Mouse (Mus musculus) 3134 (cell line): ENCODE data around the gene Strc.

Experiments
- DNase-seq: peaks from one replicate; pipeline ENCODE4 v3.0.0-alpha.2; 2011; ENCODE audit warnings: low spot score; ENCODE audit not compliant: insufficient read length; ENCODE audit errors: extremely low read depth

Strc gene

DNA sequence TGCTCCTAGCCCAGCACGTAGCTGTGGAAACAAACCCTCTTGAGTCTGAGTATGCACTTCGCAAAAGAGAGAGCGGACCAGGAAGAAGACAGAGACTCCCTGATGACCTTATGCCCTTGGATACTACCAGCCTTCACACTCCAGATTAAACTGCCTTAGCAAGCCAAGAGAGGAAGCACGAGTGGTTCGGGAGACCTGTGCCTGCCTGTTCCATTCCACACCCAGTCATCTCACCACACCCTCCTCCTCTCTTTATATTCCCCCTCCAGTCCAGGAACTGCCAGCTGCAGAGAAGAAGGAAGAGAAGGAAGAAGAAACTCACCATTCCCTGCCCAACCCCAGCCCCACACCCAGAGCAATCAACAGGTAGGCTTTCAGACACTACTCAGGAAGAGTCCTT, 29.5 kb downstream of the Strc start, which contains the start of gene Ckmt1:
TSS of gene Ckmt1 (plus strand) at position 221 of the 400 bp plus-strand sequence.
- no peak for DNase-seq

DNA sequence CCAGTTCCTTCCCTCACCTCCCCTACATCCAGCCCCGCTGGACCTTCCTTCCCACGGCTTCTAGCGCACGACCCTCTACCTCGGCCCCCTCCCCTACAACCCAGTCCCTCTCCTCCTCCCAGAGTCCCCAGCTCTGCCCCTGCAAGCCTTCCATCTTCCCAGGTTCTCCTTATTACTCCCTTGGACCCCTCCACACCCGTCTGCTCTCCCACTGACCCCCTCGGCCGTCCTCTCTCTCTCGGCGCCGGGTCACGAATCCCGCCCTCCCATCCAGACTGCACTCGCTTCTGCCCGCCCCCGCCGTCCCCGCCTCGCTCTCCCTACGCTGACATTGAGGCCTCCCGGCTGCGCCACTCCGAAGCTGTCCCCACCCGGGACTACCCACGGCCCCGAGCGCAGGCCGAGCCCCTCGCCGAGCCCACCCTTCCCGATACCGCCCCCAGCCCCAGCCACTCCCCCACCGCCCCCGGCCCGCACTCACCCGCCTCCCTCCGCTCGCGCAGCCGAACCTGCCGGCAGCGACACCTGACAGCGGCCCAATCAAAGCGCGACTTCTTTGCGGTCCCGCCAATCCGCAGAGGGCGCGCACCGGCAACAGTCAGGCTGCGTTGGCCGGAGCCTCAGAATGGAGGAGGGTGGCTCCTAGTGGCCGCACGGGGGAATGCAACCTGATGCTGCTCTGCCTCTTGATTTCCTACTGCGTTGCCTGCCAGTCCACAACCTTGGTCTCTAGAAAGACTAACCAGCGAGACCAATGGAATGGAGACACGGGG, 32.0 kb downstream of the Strc start, which contains the start of gene Ppip5k1:
TSS of gene Ppip5k1 (minus strand) at position 577 of the 773 bp plus-strand sequence.
- peak; percentile 92 for DNase-seq

DNA sequence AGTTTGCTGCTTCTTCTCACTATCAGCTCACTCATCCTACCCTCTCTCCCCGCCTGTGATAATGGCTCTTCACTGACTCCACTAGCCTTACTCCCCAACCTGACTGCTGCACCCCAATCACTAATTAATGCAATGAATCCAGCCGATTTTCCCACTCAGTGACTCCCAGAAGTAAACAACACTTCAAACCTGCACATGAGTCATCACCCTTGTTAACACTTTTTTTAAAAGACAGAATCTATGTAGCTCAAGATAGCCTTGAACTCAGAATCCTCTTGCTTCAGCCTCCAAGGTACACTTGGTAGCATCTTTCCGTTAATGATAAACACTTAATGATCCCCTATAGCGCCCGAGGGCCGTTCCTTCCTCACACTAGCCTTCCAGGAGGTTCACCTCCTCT, 32.6 kb downstream of the Strc start:
- no peak for DNase-seq

DNA sequence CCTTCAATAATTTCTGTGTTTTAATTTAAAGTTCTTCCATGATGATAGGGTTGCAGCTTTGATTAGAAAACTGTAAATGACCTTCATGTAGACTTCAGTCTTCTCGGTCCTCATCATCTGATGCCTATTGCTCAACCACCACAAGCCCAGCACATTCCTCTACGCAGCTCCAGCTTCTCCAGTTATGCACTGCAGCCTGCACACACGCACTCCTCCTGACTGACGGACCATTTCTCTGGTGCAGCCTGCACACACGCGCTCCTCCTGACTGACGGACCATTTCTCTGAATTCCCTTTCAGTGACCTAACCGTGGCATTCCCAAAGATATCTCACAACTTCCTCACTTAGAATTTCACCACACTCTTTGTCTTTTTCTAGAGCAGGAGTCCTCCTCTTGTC, 33.8 kb downstream of the Strc start:
- no peak for DNase-seq

DNA sequence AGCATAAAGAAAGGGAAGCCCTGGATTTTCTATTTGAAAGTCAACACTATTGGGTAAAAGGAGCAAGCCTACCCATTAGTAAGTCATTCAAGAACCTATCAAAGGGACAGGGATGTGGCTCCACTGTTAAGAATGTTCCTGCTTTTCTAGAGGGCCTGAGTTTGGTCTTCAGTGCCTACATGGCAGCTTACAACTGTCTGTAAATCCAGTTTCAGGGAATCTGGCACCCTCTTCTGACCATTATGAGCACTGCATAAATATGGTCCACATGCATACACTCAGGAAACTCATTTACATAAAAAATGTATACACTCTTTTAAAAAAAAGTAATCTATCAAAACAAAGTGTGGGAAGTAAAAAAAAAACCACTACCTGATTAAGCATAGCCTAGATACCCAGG, 47.9 kb downstream of the Strc start:
- DNase-seq = no peak

DNA sequence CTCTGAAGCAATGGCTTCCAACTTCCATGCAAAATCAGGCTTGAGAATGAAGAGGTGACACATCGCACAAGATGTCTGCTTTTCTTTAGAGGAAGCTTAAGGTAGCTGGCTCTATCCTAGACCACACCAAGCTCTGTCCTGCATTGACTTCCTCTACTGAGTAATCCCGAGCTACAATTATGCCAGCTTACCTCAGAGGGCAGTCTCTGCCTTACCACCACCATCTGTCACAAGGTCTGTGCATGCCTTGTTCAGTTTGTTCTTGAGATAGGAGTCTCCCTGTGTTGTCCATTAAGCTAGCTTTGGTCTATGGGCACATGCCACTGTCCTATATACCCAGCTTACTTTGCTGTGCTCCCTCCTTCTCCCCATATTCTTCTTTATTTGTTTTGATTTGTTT, 57.5 kb downstream of the Strc start:
- no peak for DNase-seq

DNA sequence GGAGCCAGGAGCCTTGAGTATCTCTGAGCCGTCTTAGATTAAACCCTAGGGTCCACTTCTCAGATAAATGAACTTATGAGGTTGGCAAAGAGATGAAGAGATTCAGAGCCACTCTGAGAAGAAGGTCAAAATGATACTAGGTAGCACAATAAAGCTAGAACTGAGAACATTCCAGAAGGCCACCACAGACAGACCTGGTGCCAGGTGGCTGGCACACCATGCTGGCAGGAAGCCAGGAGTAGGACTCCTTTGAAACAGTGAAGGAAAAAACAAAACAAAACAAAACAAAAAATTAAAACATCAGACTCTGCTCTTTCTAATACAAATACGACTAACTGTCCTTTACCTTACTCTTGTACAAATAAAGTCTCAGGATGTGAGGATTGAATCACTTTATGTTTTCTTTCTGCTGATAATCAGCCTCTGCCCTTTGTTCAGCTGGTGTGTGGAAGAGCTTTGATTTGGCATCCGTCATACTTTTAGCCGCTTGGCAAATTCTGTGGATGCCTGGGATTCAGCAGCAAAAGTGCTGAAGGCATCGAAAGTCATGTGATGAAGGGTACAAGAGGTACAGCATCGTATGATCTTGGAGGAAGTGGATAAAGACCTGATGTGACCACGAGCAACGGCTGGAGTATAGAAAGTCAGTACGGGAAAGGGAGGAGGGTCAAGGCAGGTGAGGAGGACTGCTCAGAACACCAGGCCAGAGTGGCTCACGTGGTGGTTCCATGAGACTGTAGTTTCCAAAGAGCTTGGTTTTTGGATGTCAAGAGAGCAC, 63.1 kb downstream of the Strc start:
- DNase-seq = no peak

DNA sequence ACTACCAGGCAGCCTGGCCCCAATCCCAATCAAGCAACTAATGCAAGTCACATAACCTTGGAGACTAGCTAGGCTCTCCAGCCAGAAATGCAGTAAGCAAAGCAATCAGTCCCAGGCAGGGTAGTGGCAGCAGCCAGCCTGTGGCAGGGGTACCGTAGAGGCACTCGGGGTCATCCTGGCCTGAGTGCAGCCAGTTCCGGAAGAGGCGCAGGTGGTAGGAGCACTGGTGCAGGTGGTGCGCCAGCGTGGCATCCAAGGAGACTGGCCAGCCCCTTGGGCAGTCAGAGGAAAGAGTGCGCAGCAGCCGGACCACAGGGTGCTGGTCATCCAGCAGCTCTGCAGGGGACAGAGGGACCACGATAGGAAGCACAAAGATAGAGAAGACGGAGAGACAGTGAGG, 63.9 kb downstream of the Strc start:
- DNase-seq = no peak

DNA sequence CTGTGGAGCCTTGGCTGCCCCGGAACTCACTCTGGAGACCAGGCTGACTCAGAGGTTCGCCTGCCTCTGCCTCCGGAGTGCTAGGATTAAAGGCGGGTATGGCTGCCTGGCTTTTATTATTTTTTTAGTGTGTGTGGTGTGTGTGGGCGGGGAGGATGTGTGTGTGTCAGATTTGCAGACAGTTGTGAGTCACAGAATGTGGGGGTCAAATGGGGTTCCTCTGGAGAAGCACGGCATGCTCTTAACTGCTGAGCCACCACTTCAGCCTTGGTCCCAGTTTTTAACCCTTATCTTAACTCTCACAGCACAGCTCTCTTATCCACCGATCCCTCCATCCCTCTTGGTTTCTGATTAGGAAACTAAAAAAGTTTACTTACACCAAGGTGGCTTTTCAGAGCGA, 70.7 kb downstream of the Strc start:
- DNase-seq = no peak
